Mouse (Mus musculus) olfactory bulb, adult 2 months (tissue): Measurements from ENCODE around the gene Adam22. TPM values are rescaled to one million over a fixed set of nuclear protein-coding genes. Genes with fewer than 3 reads are reported as not detected.

ENCODE experiments used
- H3K27ac ChIP-seq: fragments of 200-500 bp; 2 replicates; pipeline ENCODE4 v1.5.1; 2012; ENCODE audit warnings: low read depth, low read length; ENCODE audit not compliant: insufficient read depth
- H3K4me1 ChIP-seq: fragments of 200-500 bp; 2 replicates; pipeline ENCODE4 v1.6.1; 2012; ENCODE audit warnings: low read length; ENCODE audit not compliant: control insufficient read depth, insufficient read depth
- H3K4me3 ChIP-seq: fragments of 200-500 bp; 2 replicates; pipeline ENCODE4 v1.5.1; 2012; ENCODE audit warnings: mild to moderate bottlenecking, low read depth, low read length, moderate library complexity; ENCODE audit not compliant: insufficient read depth
- CTCF ChIP-seq: fragments of 200-500 bp; IDR thresholded peaks from 2 replicates; pipeline ENCODE4 v1.5.1; 2012; ENCODE audit warnings: low read depth, mild to moderate bottlenecking, low read length, moderate library complexity; ENCODE audit not compliant: insufficient read depth
- POLR2A ChIP-seq: fragments of 200-500 bp; IDR thresholded peaks from 2 replicates; pipeline ENCODE4 v1.6.1; 2012; ENCODE audit warnings: mild to moderate bottlenecking, low read depth, low read length, moderate library complexity; ENCODE audit not compliant: insufficient read depth
- WGBS: fragments of 180-500 bp; shearing (Covaris S2); methylation state at CpG from one replicate; pipeline ENCODE4 v1.1.7; 2018; 5-methylcytosine and 5-hydroxymethylcytosine counted together
- polyA plus RNA-seq: library from polyadenylated mRNA; stranded (reverse); fragments of >200 nt; gene quantifications from 2 replicates; pipeline ENCODE4 v1.2.4, GENCODE M21; 2012; ENCODE audit warnings: low replicate concordance; ENCODE audit not compliant: missing spikeins, insufficient read depth, insufficient read length

Adam22 gene
- 66.8 and 131 TPM in 2 replicates for polyA plus RNA-seq

DNA sequence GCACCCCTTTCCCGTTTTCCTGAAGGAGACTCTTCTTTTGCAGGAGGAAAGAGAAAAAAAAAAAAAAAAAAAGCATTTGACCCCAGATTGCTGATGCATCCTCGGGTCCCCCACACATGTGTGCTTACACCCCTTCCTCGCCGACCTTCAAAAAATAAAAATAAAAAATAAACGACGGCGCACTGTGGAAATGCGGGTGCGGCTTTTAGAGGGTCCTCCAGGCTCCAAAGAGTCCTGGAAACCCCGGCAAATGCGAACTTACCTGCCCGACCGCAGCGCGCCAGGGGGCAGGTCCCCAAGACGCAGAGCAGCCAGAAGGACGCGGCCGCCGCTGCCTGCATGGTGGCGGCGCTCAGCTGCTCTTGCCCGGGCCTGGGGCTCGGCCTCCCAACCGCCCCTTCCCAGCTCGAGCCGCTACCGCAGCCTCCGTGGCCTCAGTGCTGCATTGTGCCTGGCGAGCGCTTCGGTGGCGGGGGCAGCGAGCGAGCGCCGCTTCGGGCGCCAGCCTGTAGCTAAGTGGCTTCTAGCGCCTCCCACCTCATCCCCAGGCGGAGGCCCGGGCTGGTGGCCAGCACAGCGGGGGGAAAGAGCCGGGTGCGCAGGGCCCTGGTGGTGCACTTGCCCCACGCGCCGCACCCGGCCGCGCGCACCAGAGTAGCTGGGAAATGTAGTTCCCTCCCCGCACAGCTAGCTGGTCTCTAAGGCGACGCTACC, at the start of gene Adam22:
Adam22 (minus strand) TSS at position 547 of the 714 bp plus-strand sequence.
- TF ChIP-seq CTCF (no peak), POLR2A (peak; percentile 43; the same call in 1 of the 2 replicates)
- Histone ChIP-seq H3K27ac (peak within 1 kb of the TSS; percentile 54), H3K4me1 (peaks cover 4% of the 10 kb centered on the region), H3K4me3 (peak within 1 kb of the TSS; percentile 94)
- WGBS: under 1% methylated on average over 55 of the region's 55 CpGs

- no peak overlapping the region for H3K4me3 ChIP-seq
- 38% methylated on average over 1 of the region's 1 CpGs for WGBS
- H3K27ac ChIP-seq: no peak overlapping the region
- TF ChIP-seq CTCF (no peak), POLR2A (no peak)
- peaks cover 3% of the 10 kb centered on the region; the same call in 1 of the 2 replicates for H3K4me1 ChIP-seq
Measured at GRCm38 (mm10) chr5:8417443-8417842, 49.5 kb upstream of the Adam22 start.

DNA sequence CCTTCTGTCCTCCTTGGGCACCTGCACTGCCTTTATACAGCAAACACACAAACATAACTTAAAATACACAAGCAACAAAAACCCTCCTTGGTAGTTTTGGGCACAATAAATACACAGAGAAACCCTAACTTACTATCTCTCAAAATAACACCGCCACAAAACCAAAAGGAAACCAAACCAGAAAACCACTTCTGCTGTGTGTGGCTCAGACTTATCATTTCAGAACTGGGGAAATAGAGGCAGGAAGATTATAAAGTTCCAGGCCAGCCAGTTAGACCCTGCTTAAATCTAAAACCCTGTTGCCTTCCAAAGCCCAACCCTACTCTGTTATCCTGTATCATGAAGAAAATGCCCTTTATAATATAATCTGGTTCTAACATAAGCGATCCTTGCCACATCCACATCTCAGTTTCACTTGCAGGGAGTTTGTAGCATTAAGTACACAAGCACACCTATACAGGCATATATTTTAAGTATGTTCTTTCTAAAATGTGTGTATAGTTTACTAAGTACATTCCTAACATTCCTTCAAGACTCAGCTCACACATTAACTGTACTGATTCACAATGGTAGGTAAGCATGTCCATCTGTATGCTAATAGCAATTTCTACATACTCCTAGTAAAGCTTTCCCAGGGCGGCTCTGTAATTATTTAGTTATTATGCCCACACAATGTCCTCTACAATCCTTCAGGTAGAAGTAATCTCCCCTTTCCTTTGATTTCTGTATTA, 48.9 kb upstream of the Adam22 start:
- Histone ChIP-seq H3K4me1 (no peaks in the 10 kb centered on the region), H3K27ac (no peak overlapping the region), H3K4me3 (no peak overlapping the region)
- TF ChIP-seq POLR2A (no peak), CTCF (no peak)
- WGBS: 92% methylated on average over 3 of the region's 3 CpGs

DNA sequence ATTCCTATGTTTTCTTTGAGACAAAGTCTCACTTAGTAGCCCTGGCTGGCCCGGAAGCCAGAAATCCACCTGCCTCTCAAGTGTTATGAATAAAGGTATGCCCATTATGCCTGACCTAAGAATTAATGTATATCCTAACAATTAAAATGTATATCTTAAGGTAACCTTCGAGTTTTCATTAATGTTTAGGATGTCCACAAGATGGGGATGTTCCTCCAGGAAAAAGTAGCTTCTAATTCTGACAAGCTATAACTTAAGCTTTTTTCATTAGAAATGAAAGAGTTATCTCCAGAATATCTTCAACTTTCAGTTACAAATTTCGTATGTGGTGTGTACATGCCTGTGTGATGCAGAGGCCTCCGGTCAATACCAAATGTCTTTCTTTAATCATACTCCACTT, 40.8 kb upstream of the Adam22 start:
- no peak for TF ChIP-seq CTCF
- no peak for TF ChIP-seq POLR2A
- WGBS: 87% methylated on average over 4 of the region's 4 CpGs
- Histone ChIP-seq H3K27ac (no peak overlapping the region), H3K4me3 (no peak overlapping the region), H3K4me1 (no peaks in the 10 kb centered on the region)

GRCm38 (mm10) chr5:8397587-8398249, 29.8 kb upstream of the Adam22 start:
- no peak overlapping the region for H3K4me3 ChIP-seq
- TF ChIP-seq POLR2A (no peak), CTCF (no peak)
- WGBS: 94% methylated on average over 13 of the region's 13 CpGs
- H3K27ac ChIP-seq: no peak overlapping the region
- H3K4me1 ChIP-seq: no peaks in the 10 kb centered on the region

GRCm38 (mm10) chr5:8393891-8394583, 26.1 kb upstream of the Adam22 start:
- 71% methylated on average over 1 of the region's 1 CpGs for WGBS
- no peaks in the 10 kb centered on the region for H3K4me1 ChIP-seq
- H3K27ac ChIP-seq: no peak overlapping the region
- H3K4me3 ChIP-seq: no peak overlapping the region
- TF ChIP-seq POLR2A (no peak), CTCF (no peak)

DNA sequence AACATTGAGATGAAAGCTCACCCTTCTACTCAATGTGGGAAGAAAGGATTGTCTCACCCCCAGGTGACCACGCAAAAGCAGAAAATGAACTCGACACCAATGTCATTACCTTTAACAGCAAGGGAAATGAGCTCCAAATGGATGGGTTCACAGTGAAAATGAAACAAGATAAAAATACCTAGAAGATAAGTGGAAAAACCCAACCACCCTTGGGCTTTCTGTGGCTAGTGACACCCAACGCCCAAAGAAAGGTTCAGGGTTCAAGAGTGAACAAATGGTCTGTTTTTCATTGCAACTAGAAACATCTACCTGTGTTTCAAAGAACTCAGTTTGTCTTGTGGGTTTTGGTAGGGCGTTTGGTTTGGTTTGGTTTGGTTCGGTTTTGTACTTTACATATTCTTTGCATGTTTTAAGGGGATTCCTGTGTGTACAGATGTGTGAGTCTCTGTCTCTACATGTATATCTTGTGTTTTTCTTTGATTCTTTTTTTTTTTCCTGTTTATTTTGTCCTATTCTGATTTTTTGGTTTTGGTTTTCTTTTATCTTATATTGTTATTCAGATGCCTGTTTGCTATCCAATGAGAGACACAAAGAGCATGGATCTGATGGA, 6.4 kb upstream of the Adam22 start:
- 92% methylated on average over 5 of the region's 5 CpGs for WGBS
- TF ChIP-seq CTCF (no peak), POLR2A (no peak)
- Histone ChIP-seq H3K27ac (no peak overlapping the region), H3K4me3 (no peak overlapping the region), H3K4me1 (no peaks in the 10 kb centered on the region)

DNA sequence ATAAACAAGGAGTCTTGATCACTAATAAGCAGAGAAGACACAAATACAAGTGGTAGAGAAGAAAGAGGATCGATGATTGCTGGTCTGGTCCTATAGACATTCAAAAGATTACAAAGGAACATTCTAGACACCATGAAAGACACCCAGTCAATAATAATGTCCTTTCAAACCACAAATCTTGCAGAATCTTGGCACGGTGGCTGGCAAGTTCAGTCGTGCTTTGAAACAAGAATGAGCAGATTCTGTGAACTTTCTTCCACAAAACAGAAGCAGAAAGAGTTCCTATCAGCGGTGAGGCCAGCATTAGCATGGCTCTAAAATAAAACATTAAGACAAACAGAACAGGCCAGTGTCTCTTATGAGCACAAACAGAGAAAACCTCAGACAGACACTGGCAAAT, 5.5 kb upstream of the Adam22 start:
- WGBS: 49% methylated on average over 4 of the region's 4 CpGs
- no peak for TF ChIP-seq CTCF
- no peak for TF ChIP-seq POLR2A
- Histone ChIP-seq H3K27ac (no peak overlapping the region), H3K4me3 (no peak overlapping the region), H3K4me1 (no peaks in the 10 kb centered on the region)
